Mouse (Mus musculus): Measurements from ENCODE around the gene Acads. TPM values are rescaled to one million over a fixed set of nuclear protein-coding genes. Genes with fewer than 3 reads are reported as not detected.
A peak's percentile ranks its signal among the peaks of the same experiment; 100 is the strongest.
"Not testable (repeated sequence)": the region's sequence is repeated elsewhere in the genome, so short reads cannot be mapped to it uniquely, and the experiment has no call there.

The Acads gene
- 27.7 and 28.6 TPM in 2 replicates for polyA plus RNA-seq (2015; fragmentation: Nextera tagmentation; extraction: Ambion mirVana)

GRCm38 (mm10) chr5:115118961-115119570, at the start of gene Acads:
TSS of gene Acads (minus strand) at chr5:115119346.
- Histone ChIP-seq H3K27me3 (no peaks in the 10 kb centered on the region), H3K4me3 (peak within 1 kb of the TSS; percentile 69), H3K36me3 (ENCODE audit: poor library complexity, severe bottlenecking) (peaks cover 37% of the 10 kb centered on the region), H3K27ac (no peak within 1 kb of the TSS; the same call in 1 of the 2 replicates), H3K4me1 (peaks cover 20% of the 10 kb centered on the region), H3K4me2 (peak within 1 kb of the TSS; percentile 79), H3K9me3 (replicated peaks) (no peaks in the 10 kb centered on the region), H3K9ac (peak within 1 kb of the TSS; percentile 80)
- peak; percentile 89 for ATAC-seq
- WGBS = under 1% methylated on average over 38 of the region's 39 CpGs

GRCm38 (mm10) chr5:115167396-115167795, 48.2 kb upstream of the Acads start:
- no peak for ATAC-seq
- WGBS = 83% methylated on average over 6 of the region's 6 CpGs
- no peak overlapping the region for H3K9ac ChIP-seq
- no peaks in the 10 kb centered on the region for H3K9me3 ChIP-seq (replicated peaks)
- no peaks in the 10 kb centered on the region for H3K36me3 ChIP-seq (ENCODE audit: poor library complexity, severe bottlenecking)
- H3K4me3 ChIP-seq = no peak overlapping the region
- no peak overlapping the region for H3K4me2 ChIP-seq
- H3K27ac ChIP-seq = no peak overlapping the region
- no peaks in the 10 kb centered on the region for H3K4me1 ChIP-seq
- H3K27me3 ChIP-seq = no peaks in the 10 kb centered on the region

GRCm38 (mm10) chr5:115166815-115167194, 47.7 kb upstream of the Acads start:
- WGBS = 83% methylated on average over 7 of the region's 7 CpGs
- no peak overlapping the region for H3K4me2 ChIP-seq
- no peak overlapping the region for H3K27ac ChIP-seq
- H3K4me1 ChIP-seq = no peaks in the 10 kb centered on the region
- ATAC-seq = no peak
- no peaks in the 10 kb centered on the region for H3K36me3 ChIP-seq (ENCODE audit: poor library complexity, severe bottlenecking)
- H3K9me3 ChIP-seq (replicated peaks) = no peaks in the 10 kb centered on the region
- no peak overlapping the region for H3K9ac ChIP-seq
- H3K4me3 ChIP-seq = no peak overlapping the region
- no peaks in the 10 kb centered on the region for H3K27me3 ChIP-seq

GRCm38 (mm10) chr5:115165895-115166814, 47.0 kb upstream of the Acads start:
- Histone ChIP-seq H3K9me3 (replicated peaks) (no peaks in the 10 kb centered on the region), H3K4me3 (no peak overlapping the region), H3K9ac (no peak overlapping the region), H3K27me3 (no peaks in the 10 kb centered on the region), H3K4me1 (no peaks in the 10 kb centered on the region), H3K27ac (no peak overlapping the region; the same call in 1 of the 2 replicates), H3K4me2 (no peak overlapping the region), H3K36me3 (ENCODE audit: poor library complexity, severe bottlenecking) (no peaks in the 10 kb centered on the region)
- WGBS = 47% methylated on average over 11 of the region's 11 CpGs
- ATAC-seq = 0 out of 2 replicates have a peak, but pooled peaks have one; percentile 10

- Histone ChIP-seq H3K9me3 (replicated peaks) (no peaks in the 10 kb centered on the region), H3K4me2 (no peak overlapping the region), H3K4me3 (no peak overlapping the region), H3K36me3 (ENCODE audit: poor library complexity, severe bottlenecking) (no peaks in the 10 kb centered on the region), H3K9ac (no peak overlapping the region), H3K27ac (no peak overlapping the region), H3K4me1 (no peaks in the 10 kb centered on the region), H3K27me3 (no peaks in the 10 kb centered on the region)
- 54% methylated on average over 9 of the region's 9 CpGs for WGBS
- no peak for ATAC-seq
Observed at GRCm38 (mm10) chr5:115165351-115165750, 46.2 kb upstream of the Acads start.

- H3K9ac ChIP-seq; H3K36me3 ChIP-seq (ENCODE audit: poor library complexity, severe bottlenecking); H3K9me3 ChIP-seq (replicated peaks); H3K4me1 ChIP-seq; H3K4me2 ChIP-seq; H3K27ac ChIP-seq; H3K4me3 ChIP-seq; H3K27me3 ChIP-seq; ATAC-seq: not testable (repeated sequence)
- 79% methylated on average over 4 of the region's 4 CpGs for WGBS
Observed at GRCm38 (mm10) chr5:115164446-115164845, 45.3 kb upstream of the Acads start.

- Histone ChIP-seq H3K4me3 (no peak overlapping the region), H3K4me1 (peaks cover 7% of the 10 kb centered on the region), H3K9me3 (replicated peaks) (no peaks in the 10 kb centered on the region), H3K36me3 (ENCODE audit: poor library complexity, severe bottlenecking) (no peaks in the 10 kb centered on the region), H3K4me2 (no peak overlapping the region), H3K9ac (no peak overlapping the region), H3K27ac (no peak overlapping the region), H3K27me3 (no peaks in the 10 kb centered on the region)
- no peak for ATAC-seq
- WGBS = 37% methylated on average over 8 of the region's 8 CpGs
Observed at GRCm38 (mm10) chr5:115163563-115163962, 44.4 kb upstream of the Acads start.

GRCm38 (mm10) chr5:115161940-115162279, 42.8 kb upstream of the Acads start:
- WGBS = 100% methylated on average over 1 of the region's 1 CpGs
- peaks cover 13% of the 10 kb centered on the region for H3K4me1 ChIP-seq
- not testable (repeated sequence) for H3K36me3 ChIP-seq (ENCODE audit: poor library complexity, severe bottlenecking); H3K27ac ChIP-seq; H3K9ac ChIP-seq; H3K9me3 ChIP-seq (replicated peaks); ATAC-seq; H3K4me2 ChIP-seq; H3K4me3 ChIP-seq; H3K27me3 ChIP-seq

GRCm38 (mm10) chr5:115161064-115161939, 42.2 kb upstream of the Acads start:
- H3K27me3 ChIP-seq = no peaks in the 10 kb centered on the region
- no peak overlapping the region for H3K9ac ChIP-seq
- ATAC-seq = no peak
- no peak overlapping the region for H3K27ac ChIP-seq
- 52% methylated on average over 13 of the region's 13 CpGs for WGBS
- H3K4me3 ChIP-seq = no peak overlapping the region
- no peaks in the 10 kb centered on the region for H3K9me3 ChIP-seq (replicated peaks)
- no peaks in the 10 kb centered on the region for H3K36me3 ChIP-seq (ENCODE audit: poor library complexity, severe bottlenecking)
- H3K4me1 ChIP-seq = peaks cover 19% of the 10 kb centered on the region
- no peak overlapping the region for H3K4me2 ChIP-seq

GRCm38 (mm10) chr5:115160655-115161054, 41.5 kb upstream of the Acads start:
- no peak overlapping the region for H3K4me3 ChIP-seq

GRCm38 (mm10) chr5:115159165-115159564, 40.0 kb upstream of the Acads start:
- Histone ChIP-seq H3K27me3 (no peaks in the 10 kb centered on the region), H3K4me1 (peaks cover 40% of the 10 kb centered on the region), H3K27ac (peak overlapping the region; percentile 97), H3K4me3 (peak overlapping the region; percentile 95), H3K9me3 (replicated peaks) (no peaks in the 10 kb centered on the region), H3K4me2 (peak overlapping the region; percentile 94), H3K36me3 (ENCODE audit: poor library complexity, severe bottlenecking) (no peaks in the 10 kb centered on the region), H3K9ac (peak overlapping the region; percentile 96)
- WGBS = 24% methylated on average over 12 of the region's 12 CpGs
- no peak for ATAC-seq

More at GRCm38 (mm10) chr5:115160655-115161054, 41.5 kb upstream of the Acads start:
- Histone ChIP-seq H3K27ac (no peak overlapping the region), H3K4me1 (peaks cover 25% of the 10 kb centered on the region), H3K36me3 (ENCODE audit: poor library complexity, severe bottlenecking) (no peaks in the 10 kb centered on the region), H3K9me3 (replicated peaks) (no peaks in the 10 kb centered on the region), H3K4me2 (no peak overlapping the region), H3K27me3 (no peaks in the 10 kb centered on the region), H3K9ac (no peak overlapping the region)
- WGBS = 85% methylated on average over 6 of the region's 6 CpGs
- ATAC-seq = no peak

All from forebrain, embryonic 13.5 days (tissue).